Mouse (Mus musculus) neural tube, embryonic 15.5 days (tissue): Measurements from ENCODE around the gene Gm5148. TPM values are rescaled to one million over a fixed set of nuclear protein-coding genes. Genes with fewer than 3 reads are reported as not detected.

Source experiments
- ATAC-seq: fragments of 200-750 bp; cut with Nextera tagmentation; 2 replicates; pipeline ENCODE4 v1.8.0; 2017; ENCODE audit warnings: mild to moderate bottlenecking, moderate TSS enrichment, moderate library complexity; ENCODE audit not compliant: low FRiP score
- H3K27ac ChIP-seq: fragments of 300-500 bp; sonication (generic); replicated peaks from 2 replicates; pipeline ENCODE4 v1.5.1; 2015; ENCODE audit warnings: mild to moderate bottlenecking, inconsistent platforms
- H3K27me3 ChIP-seq: fragments of 300-500 bp; sonication (generic); replicated peaks from 2 replicates; pipeline ENCODE4 v1.6.1; 2015; ENCODE audit warnings: inconsistent platforms
- H3K36me3 ChIP-seq: fragments of 300-500 bp; sonication (generic); 2 replicates; pipeline ENCODE4 v1.6.1; 2015; ENCODE audit warnings: inconsistent platforms
- H3K4me1 ChIP-seq: fragments of 300-500 bp; sonication (generic); 2 replicates; pipeline ENCODE4 v1.6.1; 2015; ENCODE audit warnings: inconsistent platforms
- H3K4me2 ChIP-seq: fragments of 300-500 bp; sonication (generic); 2 replicates; pipeline ENCODE4 v1.6.1; 2015; ENCODE audit warnings: inconsistent platforms, mild to moderate bottlenecking, moderate library complexity
- H3K4me3 ChIP-seq: fragments of 300-500 bp; sonication (generic); replicated peaks from 2 replicates; pipeline ENCODE4 v1.5.1; 2015; ENCODE audit warnings: mild to moderate bottlenecking, inconsistent platforms
- H3K9ac ChIP-seq: fragments of 300-500 bp; sonication (generic); replicated peaks from 2 replicates; pipeline ENCODE4 v1.6.1; 2015; ENCODE audit warnings: mild to moderate bottlenecking, inconsistent platforms
- H3K9me3 ChIP-seq: fragments of 300-500 bp; sonication (generic); replicated peaks from 2 replicates; pipeline ENCODE4 v1.6.1; 2016; ENCODE audit warnings: inconsistent platforms
- WGBS: fragments of 180-500 bp; shearing (Covaris S2); methylation state at CpG from one replicate; pipeline ENCODE4 v1.1.7; 2015; ENCODE audit warnings: mixed read lengths; 5-methylcytosine and 5-hydroxymethylcytosine counted together
- polyA plus RNA-seq: library from polyadenylated mRNA; unstranded; fragments of >200 nt; fragmentation: Nextera tagmentation; extraction: Ambion mirVana; gene quantifications from 2 replicates; pipeline ENCODE4 v1.2.1, GENCODE M21; 2015

Gm5148 gene
- polyA plus RNA-seq, 1 experiment from 2014 or later, result 15.2 TPM

- Histone ChIP-seq H3K36me3 (no peaks in the 10 kb centered on the region), H3K9ac (no peak overlapping the region), H3K9me3 (no peaks in the 10 kb centered on the region), H3K27me3 (peaks cover 5% of the 10 kb centered on the region; the same call in 1 of the 2 replicates), H3K4me2 (no peak overlapping the region), H3K4me1 (peaks cover 9% of the 10 kb centered on the region; the same call in 1 of the 2 replicates), H3K27ac (no peak overlapping the region), H3K4me3 (no peak overlapping the region)
- 45% methylated on average over 7 of the region's 7 CpGs for WGBS
- no peak for ATAC-seq
These were observed 38.1 kb downstream of the Gm5148 start for GRCm38 (mm10) chr3:37686219-37686618.

- 78% methylated on average over 8 of the region's 8 CpGs for WGBS
- ATAC-seq, result no peak
These were observed 48.0 kb downstream of the Gm5148 start for GRCm38 (mm10) chr3:37676291-37676690.

GRCm38 (mm10) chr3:37675056-37675525, 49.2 kb downstream of the Gm5148 start:
- H3K9me3 ChIP-seq, result no peaks in the 10 kb centered on the region
- ATAC-seq, result no peak
- H3K4me1 ChIP-seq, result peaks cover 18% of the 10 kb centered on the region
- H3K9ac ChIP-seq, result no peak overlapping the region
- no peak overlapping the region for H3K4me3 ChIP-seq
- no peaks in the 10 kb centered on the region for H3K36me3 ChIP-seq
- H3K27me3 ChIP-seq, result peaks cover 12% of the 10 kb centered on the region; the same call in 1 of the 2 replicates
- no peak overlapping the region for H3K27ac ChIP-seq
- WGBS, result 88% methylated on average over 11 of the region's 11 CpGs
- no peak overlapping the region for H3K4me2 ChIP-seq

More at GRCm38 (mm10) chr3:37676291-37676690, 48.0 kb downstream of the Gm5148 start:
- no peak overlapping the region for H3K4me2 ChIP-seq
- H3K27me3 ChIP-seq, result 0 out of 2 replicates have a peak, but pooled peaks cover 8% of the 10 kb centered on the region
- H3K9me3 ChIP-seq, result no peaks in the 10 kb centered on the region
- H3K27ac ChIP-seq, result no peak overlapping the region
- H3K4me1 ChIP-seq, result peaks cover 18% of the 10 kb centered on the region
- no peak overlapping the region for H3K9ac ChIP-seq
- no peak overlapping the region for H3K4me3 ChIP-seq
- H3K36me3 ChIP-seq, result no peaks in the 10 kb centered on the region

GRCm38 (mm10) chr3:37673513-37674261, 50.6 kb downstream of the Gm5148 start:
- ATAC-seq, result no peak
- H3K27me3 ChIP-seq, result peaks cover 12% of the 10 kb centered on the region; the same call in 1 of the 2 replicates
- 38% methylated on average over 13 of the region's 13 CpGs for WGBS
- peaks cover 5% of the 10 kb centered on the region; the same call in 1 of the 2 replicates for H3K9me3 ChIP-seq
- H3K27ac ChIP-seq, result no peak overlapping the region
- H3K4me1 ChIP-seq, result peaks cover 18% of the 10 kb centered on the region
- H3K36me3 ChIP-seq, result no peaks in the 10 kb centered on the region
- no peak overlapping the region for H3K9ac ChIP-seq
- H3K4me3 ChIP-seq, result no peak overlapping the region
- H3K4me2 ChIP-seq, result no peak overlapping the region

- no peak overlapping the region for H3K9ac ChIP-seq
- H3K4me2 ChIP-seq, result no peak overlapping the region
- H3K9me3 ChIP-seq, result peaks cover 5% of the 10 kb centered on the region; the same call in 1 of the 2 replicates
- H3K27ac ChIP-seq, result no peak overlapping the region
- peaks cover 12% of the 10 kb centered on the region; the same call in 1 of the 2 replicates for H3K27me3 ChIP-seq
- no peaks in the 10 kb centered on the region for H3K36me3 ChIP-seq
- H3K4me3 ChIP-seq, result no peak overlapping the region
- WGBS, result 7% methylated on average over 15 of the region's 15 CpGs
- no peak for ATAC-seq
- peaks cover 18% of the 10 kb centered on the region for H3K4me1 ChIP-seq
These were observed 51.8 kb downstream of the Gm5148 start for GRCm38 (mm10) chr3:37672266-37673040.

GRCm38 (mm10) chr3:37669100-37669499, 55.2 kb downstream of the Gm5148 start:
- Histone ChIP-seq H3K4me3 (no peak overlapping the region), H3K9me3 (peaks cover 5% of the 10 kb centered on the region; the same call in 1 of the 2 replicates), H3K27ac (no peak overlapping the region), H3K27me3 (peaks cover 6% of the 10 kb centered on the region; the same call in 1 of the 2 replicates), H3K4me1 (peaks cover 21% of the 10 kb centered on the region), H3K4me2 (no peak overlapping the region), H3K9ac (no peak overlapping the region), H3K36me3 (no peaks in the 10 kb centered on the region)
- WGBS, result 98% methylated on average over 20 of the region's 20 CpGs
- ATAC-seq, result no peak

GRCm38 (mm10) chr3:37668652-37669051, 55.6 kb downstream of the Gm5148 start:
- ATAC-seq, result no peak
- WGBS, result 93% methylated on average over 12 of the region's 12 CpGs
- H3K4me2 ChIP-seq, result no peak overlapping the region
- no peak overlapping the region for H3K4me3 ChIP-seq
- no peak overlapping the region for H3K9ac ChIP-seq
- no peaks in the 10 kb centered on the region for H3K36me3 ChIP-seq
- H3K27ac ChIP-seq, result no peak overlapping the region
- H3K4me1 ChIP-seq, result peaks cover 18% of the 10 kb centered on the region
- peaks cover 6% of the 10 kb centered on the region; the same call in 1 of the 2 replicates for H3K27me3 ChIP-seq
- H3K9me3 ChIP-seq, result peaks cover 5% of the 10 kb centered on the region; the same call in 1 of the 2 replicates

- Histone ChIP-seq H3K4me3 (no peak overlapping the region), H3K9me3 (peaks cover 5% of the 10 kb centered on the region; the same call in 1 of the 2 replicates), H3K27ac (no peak overlapping the region), H3K36me3 (no peaks in the 10 kb centered on the region), H3K4me2 (no peak overlapping the region), H3K4me1 (peaks cover 15% of the 10 kb centered on the region), H3K9ac (no peak overlapping the region), H3K27me3 (peaks cover 6% of the 10 kb centered on the region; the same call in 1 of the 2 replicates)
- no peak for ATAC-seq
- 32% methylated on average over 7 of the region's 7 CpGs for WGBS
These were observed 56.6 kb downstream of the Gm5148 start for GRCm38 (mm10) chr3:37667736-37668135.

- H3K4me3 ChIP-seq, result no peak overlapping the region
- H3K4me2 ChIP-seq, result no peak overlapping the region
- no peak overlapping the region for H3K9ac ChIP-seq
- peaks cover 8% of the 10 kb centered on the region for H3K4me1 ChIP-seq
- peaks cover 5% of the 10 kb centered on the region; the same call in 1 of the 2 replicates for H3K9me3 ChIP-seq
- no peaks in the 10 kb centered on the region for H3K36me3 ChIP-seq
- WGBS, result 8% methylated on average over 2 of the region's 2 CpGs
- H3K27me3 ChIP-seq, result peaks cover 4% of the 10 kb centered on the region; the same call in 1 of the 2 replicates
- ATAC-seq, result no peak
- H3K27ac ChIP-seq, result no peak overlapping the region
These were observed 57.2 kb downstream of the Gm5148 start for GRCm38 (mm10) chr3:37667119-37667467.

GRCm38 (mm10) chr3:37666291-37667118, 57.8 kb downstream of the Gm5148 start:
- 9% methylated on average over 9 of the region's 9 CpGs for WGBS
- H3K36me3 ChIP-seq, result no peaks in the 10 kb centered on the region
- no peak overlapping the region for H3K27ac ChIP-seq
- H3K4me3 ChIP-seq, result no peak overlapping the region
- no peak overlapping the region for H3K4me2 ChIP-seq
- no peak overlapping the region for H3K9ac ChIP-seq
- H3K9me3 ChIP-seq, result peaks cover 5% of the 10 kb centered on the region; the same call in 1 of the 2 replicates
- no peak for ATAC-seq
- peaks cover 4% of the 10 kb centered on the region; the same call in 1 of the 2 replicates for H3K27me3 ChIP-seq
- H3K4me1 ChIP-seq, result 0 out of 2 replicates have a peak, but pooled peaks cover 6% of the 10 kb centered on the region
